Mouse (Mus musculus) forebrain, embryonic 12.5 days (tissue): ENCODE measurements around the gene 4931422A03Rik. TPM values are rescaled to one million over a fixed set of nuclear protein-coding genes. Genes with fewer than 3 reads are reported as not detected.
A peak's percentile ranks its signal among the peaks of the same experiment; 100 is the strongest.

Experiments used
- ATAC-seq: fragments of 200-750 bp; cut with Nextera tagmentation; 2 replicates; pipeline ENCODE4 v1.8.0; 2017; ENCODE audit warnings: moderate TSS enrichment; ENCODE audit not compliant: low FRiP score
- H3K27ac ChIP-seq: fragments of 300-500 bp; sonication (generic); 2 replicates; pipeline ENCODE4 v1.5.1; 2016; ENCODE audit warnings: mild to moderate bottlenecking
- H3K27me3 ChIP-seq: fragments of 300-500 bp; sonication (generic); 2 replicates; pipeline ENCODE4 v1.6.1; 2016; ENCODE audit warnings: mild to moderate bottlenecking
- H3K36me3 ChIP-seq: fragments of 300-500 bp; sonication (generic); replicated peaks from 2 replicates; pipeline ENCODE4 v1.6.1; 2016; ENCODE audit warnings: mild to moderate bottlenecking
- H3K4me1 ChIP-seq: fragments of 300-500 bp; sonication (generic); 2 replicates; pipeline ENCODE4 v1.6.1; 2016
- H3K4me2 ChIP-seq: fragments of 300-500 bp; sonication (generic); 2 replicates; pipeline ENCODE4 v1.6.1; 2016; ENCODE audit warnings: mild to moderate bottlenecking, moderate library complexity
- H3K4me3 ChIP-seq: fragments of 300-500 bp; sonication (generic); replicated peaks from 2 replicates; pipeline ENCODE4 v1.5.1; 2016; ENCODE audit warnings: mild to moderate bottlenecking
- H3K9ac ChIP-seq: fragments of 300-500 bp; sonication (generic); 2 replicates; pipeline ENCODE4 v1.6.1; 2016; ENCODE audit warnings: mild to moderate bottlenecking
- H3K9me3 ChIP-seq: fragments of 300-500 bp; sonication (generic); 2 replicates; pipeline ENCODE4 v1.6.1; 2016
- WGBS: fragments of 180-500 bp; shearing (Covaris S2); methylation state at CpG from one replicate; pipeline ENCODE4 v1.1.7; 2016; 5-methylcytosine and 5-hydroxymethylcytosine counted together
- polyA plus RNA-seq: library from polyadenylated mRNA; unstranded; fragments of >200 nt; fragmentation: Nextera tagmentation; extraction: Ambion mirVana; gene quantifications from 2 replicates; pipeline ENCODE4 v1.2.1, GENCODE M21; 2016

Gene 4931422A03Rik
- polyA plus RNA-seq, 1 experiment from 2014 or later, result 2.7 TPM

DNA sequence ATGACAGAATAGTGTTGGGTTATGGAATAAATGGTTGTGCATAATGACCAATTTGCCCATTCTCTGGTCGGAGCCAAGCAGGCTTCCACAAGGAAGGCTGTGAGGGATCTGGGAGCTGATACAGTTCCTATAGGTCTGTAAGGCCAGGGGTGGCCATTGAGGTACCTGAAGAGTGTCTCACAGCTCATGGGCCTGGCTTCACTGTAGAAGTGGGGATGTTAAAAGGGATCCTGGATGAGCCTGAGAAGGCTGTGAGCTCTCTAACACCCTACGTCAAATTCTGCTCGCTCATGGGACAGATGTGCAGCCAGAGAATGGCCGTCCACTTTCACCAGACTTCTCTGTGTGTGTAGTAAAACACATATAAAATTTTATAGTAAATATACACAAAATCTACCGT lies 69.1 kb downstream of the 4931422A03Rik start:
- H3K36me3 ChIP-seq, result no peaks in the 10 kb centered on the region
- 89% methylated on average over 5 of the region's 5 CpGs for WGBS
- H3K4me1 ChIP-seq, result no peaks in the 10 kb centered on the region
- no peaks in the 10 kb centered on the region for H3K27me3 ChIP-seq
- H3K4me3 ChIP-seq, result no peak overlapping the region
- H3K9ac ChIP-seq, result no peak overlapping the region
- no peaks in the 10 kb centered on the region for H3K9me3 ChIP-seq
- no peak overlapping the region for H3K4me2 ChIP-seq
- no peak overlapping the region for H3K27ac ChIP-seq
- no peak for ATAC-seq

GRCm38 (mm10) chr2:103958634-103959033 lies 69.5 kb downstream of the 4931422A03Rik start:
- no peak overlapping the region for H3K27ac ChIP-seq
- no peak overlapping the region for H3K4me2 ChIP-seq
- no peaks in the 10 kb centered on the region for H3K36me3 ChIP-seq
- H3K4me1 ChIP-seq, result no peaks in the 10 kb centered on the region
- no peak for ATAC-seq
- H3K27me3 ChIP-seq, result no peaks in the 10 kb centered on the region
- H3K9ac ChIP-seq, result no peak overlapping the region
- WGBS, result 84% methylated on average over 3 of the region's 3 CpGs
- no peak overlapping the region for H3K4me3 ChIP-seq
- H3K9me3 ChIP-seq, result no peaks in the 10 kb centered on the region

GRCm38 (mm10) chr2:103957649-103958546 lies 70.3 kb downstream of the 4931422A03Rik start, which contains the start of gene Lmo2:
TSS of gene Lmo2 (plus strand) at chr2:103957986.
- no peak within 1 kb of the TSS for H3K27ac ChIP-seq
- H3K9ac ChIP-seq, result no peak within 1 kb of the TSS
- H3K4me3 ChIP-seq, result no peak within 1 kb of the TSS
- no peak for ATAC-seq
- no peak within 1 kb of the TSS for H3K4me2 ChIP-seq
- WGBS, result 75% methylated on average over 10 of the region's 10 CpGs
- H3K27me3 ChIP-seq, result no peaks in the 10 kb centered on the region
- H3K4me1 ChIP-seq, result no peaks in the 10 kb centered on the region
- H3K36me3 ChIP-seq, result no peaks in the 10 kb centered on the region
- no peaks in the 10 kb centered on the region for H3K9me3 ChIP-seq

- H3K27ac ChIP-seq, result no peak overlapping the region
- H3K9ac ChIP-seq, result no peak overlapping the region
- H3K4me1 ChIP-seq, result no peaks in the 10 kb centered on the region
- 90% methylated on average over 6 of the region's 6 CpGs for WGBS
- H3K4me2 ChIP-seq, result no peak overlapping the region
- ATAC-seq, result no peak
- no peaks in the 10 kb centered on the region for H3K9me3 ChIP-seq
- no peaks in the 10 kb centered on the region for H3K27me3 ChIP-seq
- no peaks in the 10 kb centered on the region for H3K36me3 ChIP-seq
- H3K4me3 ChIP-seq, result no peak overlapping the region
Observed at GRCm38 (mm10) chr2:103956867-103957266, 71.3 kb downstream of the 4931422A03Rik start.

DNA sequence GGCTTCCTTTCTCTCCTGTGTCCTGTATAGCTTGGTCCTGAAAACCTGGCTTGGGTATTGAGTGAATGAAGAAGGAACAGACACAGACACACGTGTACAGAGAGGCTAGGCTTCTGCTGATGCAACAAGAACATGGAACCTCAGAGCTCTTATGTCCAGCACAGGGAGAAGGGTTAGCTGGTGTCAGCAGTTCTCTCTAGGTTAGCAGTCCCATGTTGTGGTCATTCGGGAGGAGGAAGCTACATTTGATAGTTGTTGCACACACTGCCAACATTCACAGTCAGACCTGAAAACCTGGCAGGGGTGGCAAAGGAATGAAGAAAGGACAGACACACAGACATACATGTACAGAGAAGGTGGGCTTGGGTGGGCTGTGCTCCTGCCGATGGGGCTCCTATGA lies 72.4 kb downstream of the 4931422A03Rik start:
- Histone ChIP-seq H3K27ac (no peak overlapping the region), H3K9ac (no peak overlapping the region), H3K4me3 (no peak overlapping the region), H3K27me3 (no peaks in the 10 kb centered on the region), H3K4me2 (no peak overlapping the region), H3K9me3 (no peaks in the 10 kb centered on the region), H3K36me3 (no peaks in the 10 kb centered on the region), H3K4me1 (no peaks in the 10 kb centered on the region)
- ATAC-seq, result no peak
- 78% methylated on average over 3 of the region's 3 CpGs for WGBS

DNA sequence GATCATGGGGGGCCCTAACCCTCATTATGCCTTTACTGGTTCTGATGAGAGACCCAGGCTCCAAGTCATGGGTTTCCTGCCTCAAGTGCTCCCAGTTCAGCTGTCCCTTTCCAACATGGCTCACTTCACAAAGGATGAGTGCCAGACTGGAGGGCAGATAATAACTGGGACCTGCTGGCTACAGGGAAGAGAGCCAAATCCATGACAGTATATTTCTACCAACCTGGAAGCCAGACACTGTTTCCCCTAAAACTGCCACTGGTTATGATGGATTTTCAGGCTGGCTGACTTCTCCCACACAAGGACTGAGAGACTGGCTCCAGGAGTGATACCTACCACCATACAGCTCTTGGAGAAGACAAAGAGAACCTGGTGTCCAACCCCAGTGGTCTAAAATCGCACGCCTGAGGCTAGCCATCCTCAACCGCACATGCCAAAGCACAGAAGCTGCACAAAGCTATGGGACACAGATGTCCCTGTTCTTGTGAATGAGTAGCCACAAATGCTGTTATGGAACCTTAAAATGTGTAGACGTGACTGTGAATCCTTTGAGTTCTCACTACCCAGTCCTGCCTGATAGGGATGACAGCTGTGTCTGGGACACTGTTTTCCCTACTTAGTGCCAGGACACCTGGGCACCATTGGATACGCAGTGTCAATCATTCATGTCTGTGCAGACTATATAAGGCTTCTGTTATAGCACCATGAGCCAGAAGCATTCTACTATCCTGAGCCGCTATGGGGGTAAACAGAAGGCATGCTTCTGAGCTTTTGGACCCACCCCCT lies 74.9 kb downstream of the 4931422A03Rik start:
- Histone ChIP-seq H3K4me3 (no peak overlapping the region), H3K27ac (no peak overlapping the region), H3K4me1 (peaks cover 5% of the 10 kb centered on the region; the same call in 1 of the 2 replicates), H3K9ac (no peak overlapping the region), H3K9me3 (no peaks in the 10 kb centered on the region), H3K36me3 (no peaks in the 10 kb centered on the region), H3K27me3 (no peaks in the 10 kb centered on the region), H3K4me2 (no peak overlapping the region)
- ATAC-seq, result no peak
- WGBS, result 93% methylated on average over 6 of the region's 6 CpGs

DNA sequence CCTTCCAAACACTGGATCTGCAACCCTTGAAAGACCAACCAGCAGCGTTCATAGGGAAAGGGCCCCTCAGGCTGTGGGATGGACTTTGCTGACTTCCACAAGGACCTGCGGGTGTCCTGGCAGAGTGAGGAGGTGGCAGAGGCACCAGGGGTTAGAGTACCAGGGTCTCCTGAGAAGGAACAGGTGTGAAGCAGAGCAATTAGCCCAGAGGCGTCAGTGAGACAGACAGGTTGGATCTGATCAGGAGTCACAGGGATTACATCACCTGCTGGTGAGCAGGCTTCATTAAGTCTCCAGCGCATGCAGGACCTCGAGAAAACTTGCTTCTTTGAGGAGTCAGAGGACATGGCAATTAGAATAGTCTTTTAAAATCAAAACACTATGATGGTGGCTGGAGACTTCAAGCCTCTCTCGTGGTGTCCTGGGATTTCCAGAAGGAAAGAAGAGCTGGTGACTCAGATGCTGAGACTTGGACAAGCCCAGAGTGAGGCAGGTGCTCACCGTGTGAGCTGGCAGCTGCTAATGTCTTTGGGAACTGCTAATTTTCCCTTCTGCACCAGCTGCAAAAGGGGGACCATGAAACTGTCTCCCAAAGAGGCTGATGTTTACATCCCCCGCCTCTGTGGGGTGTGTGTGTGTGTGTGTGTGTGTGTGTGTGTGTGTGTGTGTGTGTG lies 80.0 kb downstream of the 4931422A03Rik start:
- no peaks in the 10 kb centered on the region for H3K36me3 ChIP-seq
- H3K9me3 ChIP-seq, result no peaks in the 10 kb centered on the region
- H3K4me3 ChIP-seq, result no peak overlapping the region
- ATAC-seq, result no peak
- peak overlapping the region; percentile 6; the same call in 1 of the 2 replicates for H3K27ac ChIP-seq
- no peak overlapping the region for H3K4me2 ChIP-seq
- WGBS, result 64% methylated on average over 8 of the region's 8 CpGs
- H3K9ac ChIP-seq, result no peak overlapping the region
- no peaks in the 10 kb centered on the region for H3K27me3 ChIP-seq
- peaks cover 9% of the 10 kb centered on the region; the same call in 1 of the 2 replicates for H3K4me1 ChIP-seq

- H3K9me3 ChIP-seq, result no peaks in the 10 kb centered on the region
- no peak overlapping the region for H3K27ac ChIP-seq
- H3K36me3 ChIP-seq, result no peaks in the 10 kb centered on the region
- H3K4me2 ChIP-seq, result no peak overlapping the region
- ATAC-seq, result no peak
- H3K9ac ChIP-seq, result no peak overlapping the region
- H3K4me1 ChIP-seq, result peaks cover 9% of the 10 kb centered on the region; the same call in 1 of the 2 replicates
- H3K27me3 ChIP-seq, result no peaks in the 10 kb centered on the region
- H3K4me3 ChIP-seq, result no peak overlapping the region
- 83% methylated on average over 8 of the region's 8 CpGs for WGBS
Observed at GRCm38 (mm10) chr2:103946892-103947291, 81.3 kb downstream of the 4931422A03Rik start.

GRCm38 (mm10) chr2:103945571-103946092 lies 82.5 kb downstream of the 4931422A03Rik start:
- Histone ChIP-seq H3K9me3 (no peaks in the 10 kb centered on the region), H3K9ac (no peak overlapping the region), H3K27me3 (no peaks in the 10 kb centered on the region), H3K27ac (no peak overlapping the region), H3K4me1 (peaks cover 9% of the 10 kb centered on the region; the same call in 1 of the 2 replicates), H3K36me3 (no peaks in the 10 kb centered on the region), H3K4me3 (no peak overlapping the region), H3K4me2 (no peak overlapping the region)
- 75% methylated on average over 5 of the region's 5 CpGs for WGBS
- no peak for ATAC-seq

DNA sequence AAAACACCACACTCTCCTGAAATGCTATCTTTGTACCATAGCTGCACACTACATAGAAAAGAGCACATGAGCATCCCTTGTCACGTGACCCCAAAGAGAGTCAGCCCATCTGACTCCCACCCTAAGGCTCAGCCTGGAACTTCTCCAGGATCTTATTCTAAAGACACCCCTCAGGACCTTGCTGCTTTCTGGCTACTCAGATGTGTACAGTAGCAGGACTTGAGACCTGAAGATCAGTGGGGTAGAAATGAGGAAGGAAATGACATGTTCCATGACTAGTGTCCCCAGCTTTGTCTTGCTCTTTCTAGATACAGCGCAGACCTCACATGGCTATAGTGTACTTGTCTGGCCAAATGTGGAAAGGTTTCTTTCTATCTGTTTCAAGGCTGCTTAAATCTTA lies 83.3 kb downstream of the 4931422A03Rik start:
- Histone ChIP-seq H3K27ac (no peak overlapping the region), H3K4me3 (no peak overlapping the region), H3K27me3 (no peaks in the 10 kb centered on the region), H3K9ac (no peak overlapping the region), H3K4me2 (no peak overlapping the region), H3K36me3 (no peaks in the 10 kb centered on the region), H3K9me3 (no peaks in the 10 kb centered on the region), H3K4me1 (peaks cover 9% of the 10 kb centered on the region; the same call in 1 of the 2 replicates)
- ATAC-seq, result no peak
- WGBS, result 84% methylated on average over 2 of the region's 2 CpGs

GRCm38 (mm10) chr2:103941085-103941484 lies 87.1 kb downstream of the 4931422A03Rik start:
- peaks cover 3% of the 10 kb centered on the region for H3K4me1 ChIP-seq
- no peak for ATAC-seq
- no peaks in the 10 kb centered on the region for H3K9me3 ChIP-seq
- peaks cover 4% of the 10 kb centered on the region; the same call in 1 of the 2 replicates for H3K27me3 ChIP-seq
- WGBS, result 69% methylated on average over 3 of the region's 3 CpGs
- H3K36me3 ChIP-seq, result no peaks in the 10 kb centered on the region
- H3K4me2 ChIP-seq, result no peak overlapping the region
- no peak overlapping the region for H3K27ac ChIP-seq
- H3K9ac ChIP-seq, result no peak overlapping the region
- H3K4me3 ChIP-seq, result no peak overlapping the region

- Histone ChIP-seq H3K4me1 (peaks cover 7% of the 10 kb centered on the region), H3K27me3 (peaks cover 10% of the 10 kb centered on the region; the same call in 1 of the 2 replicates), H3K4me2 (no peak overlapping the region), H3K9me3 (no peaks in the 10 kb centered on the region), H3K9ac (no peak overlapping the region), H3K4me3 (no peak overlapping the region), H3K27ac (no peak overlapping the region), H3K36me3 (no peaks in the 10 kb centered on the region)
- no peak for ATAC-seq
Observed at GRCm38 (mm10) chr2:103939003-103939402, 89.2 kb downstream of the 4931422A03Rik start.
